Mouse (Mus musculus) C2C12 (cell line): ENCODE data around the gene Ubxn11. TPM values are rescaled to one million over a fixed set of nuclear protein-coding genes. Genes with fewer than 3 reads are reported as not detected.

Experiments used
- H3K27me3 ChIP-seq: one replicate; pipeline ENCODE4 v1.6.1; 2011; ENCODE audit not compliant: control insufficient read depth, insufficient read depth, insufficient read length
- H3K36me3 ChIP-seq: one replicate; pipeline ENCODE4 v1.6.1; 2011; ENCODE audit not compliant: control insufficient read depth, insufficient read depth
- H3K4me3 ChIP-seq: one replicate; pipeline ENCODE4 v1.5.1; 2011; ENCODE audit warnings: mild to moderate bottlenecking, control low read depth; ENCODE audit not compliant: poor library complexity, insufficient read depth, severe bottlenecking
- H3K79me2 ChIP-seq: one replicate; pipeline ENCODE4 v1.6.1; 2011; ENCODE audit not compliant: control insufficient read depth, insufficient read depth
- H3K79me3 ChIP-seq: one replicate; pipeline ENCODE4 v1.6.1; 2011; ENCODE audit warnings: low read depth, control low read depth
- H3ac ChIP-seq: one replicate; pipeline ENCODE3; 2011; ENCODE audit warnings: low read depth; ENCODE audit not compliant: control insufficient read depth, insufficient read length
- CEBPB ChIP-seq: IDR thresholded peaks from one replicate; pipeline ENCODE4 v1.6.1; 2011; ENCODE audit warnings: low read depth, mild to moderate bottlenecking, control low read depth, moderate library complexity
- CTCF ChIP-seq: IDR thresholded peaks from one replicate; pipeline ENCODE4 v1.5.1; 2011; ENCODE audit not compliant: control insufficient read depth, insufficient read depth, insufficient read length
- FOSL1 ChIP-seq: IDR thresholded peaks from one replicate; pipeline ENCODE4 v1.8.0; 2011; ENCODE audit warnings: mild to moderate bottlenecking, low read length; ENCODE audit not compliant: poor library complexity, insufficient read depth, severe bottlenecking
- MAX ChIP-seq: IDR thresholded peaks from one replicate; pipeline ENCODE4 v1.6.1; 2011; ENCODE audit warnings: mild to moderate bottlenecking, control low read depth
- MYOD1 ChIP-seq: IDR thresholded peaks from one replicate; pipeline ENCODE4 v1.6.1; 2011; ENCODE audit warnings: low read depth; ENCODE audit not compliant: control insufficient read depth, insufficient read length
- MYOG ChIP-seq: IDR thresholded peaks from one replicate; pipeline ENCODE4 v1.6.1; 2011; ENCODE audit not compliant: control insufficient read depth, insufficient read length; ENCODE audit errors: extremely low read depth
- USF1 ChIP-seq: IDR thresholded peaks from one replicate; pipeline ENCODE4 v1.6.1; 2011; ENCODE audit warnings: low read depth, mild to moderate bottlenecking, control low read depth, moderate library complexity
- polyA plus RNA-seq: library from polyadenylated mRNA; unstranded; fragments of >200 nt; fragmentation: generic; extraction: Trizol; gene quantifications from one replicate; pipeline ENCODE4 v1.2.1, GENCODE M21; 2012; ENCODE audit warnings: missing spikeins

Ubxn11 gene
- polyA plus RNA-seq, 1 experiment, result 0.80 TPM

- no peaks in the 10 kb centered on the region for H3K36me3 ChIP-seq
- H3K4me3 ChIP-seq, result no peak overlapping the region
- TF ChIP-seq MYOG (no peak), MAX (no peak), MYOD1 (no peak), CTCF (no peak), FOSL1 (no peak), USF1 (no peak), CEBPB (no peak)
- no peaks in the 10 kb centered on the region for H3K79me2 ChIP-seq
- H3ac ChIP-seq, result no peak overlapping the region
- peaks cover 50% of the 10 kb centered on the region for H3K27me3 ChIP-seq
- H3K79me3 ChIP-seq, result no peaks in the 10 kb centered on the region
Observed at GRCm38 (mm10) chr4:134067833-134068544, 34.4 kb upstream of the Ubxn11 start.

GRCm38 (mm10) chr4:134068793-134069580 is 33.4 kb upstream of the Ubxn11 start:
- H3K79me2 ChIP-seq, result no peaks in the 10 kb centered on the region
- no peaks in the 10 kb centered on the region for H3K79me3 ChIP-seq
- no peak for TF ChIP-seq CTCF
- H3K4me3 ChIP-seq, result no peak overlapping the region
- H3K27me3 ChIP-seq, result peaks cover 49% of the 10 kb centered on the region
- no peak overlapping the region for H3ac ChIP-seq
- no peaks in the 10 kb centered on the region for H3K36me3 ChIP-seq

- H3K79me3 ChIP-seq, result no peaks in the 10 kb centered on the region
- H3K36me3 ChIP-seq, result no peaks in the 10 kb centered on the region
- TF ChIP-seq CTCF (peak; percentile 8), FOSL1 (no peak)
- no peaks in the 10 kb centered on the region for H3K79me2 ChIP-seq
- H3K4me3 ChIP-seq, result no peak overlapping the region
- H3ac ChIP-seq, result no peak overlapping the region
- peaks cover 37% of the 10 kb centered on the region for H3K27me3 ChIP-seq
Observed at GRCm38 (mm10) chr4:134078694-134079093, 23.7 kb upstream of the Ubxn11 start.

GRCm38 (mm10) chr4:134080674-134081073 is 21.7 kb upstream of the Ubxn11 start:
- H3K36me3 ChIP-seq, result no peaks in the 10 kb centered on the region
- H3K27me3 ChIP-seq, result peaks cover 20% of the 10 kb centered on the region
- H3K79me3 ChIP-seq, result no peaks in the 10 kb centered on the region
- H3ac ChIP-seq, result no peak overlapping the region
- H3K4me3 ChIP-seq, result no peak overlapping the region
- H3K79me2 ChIP-seq, result no peaks in the 10 kb centered on the region
- no peak for TF ChIP-seq MYOG

GRCm38 (mm10) chr4:134081730-134082386 is 20.5 kb upstream of the Ubxn11 start:
- no peaks in the 10 kb centered on the region for H3K79me3 ChIP-seq
- peaks cover 12% of the 10 kb centered on the region for H3K27me3 ChIP-seq
- no peak overlapping the region for H3ac ChIP-seq
- no peak for TF ChIP-seq CEBPB
- H3K4me3 ChIP-seq, result no peak overlapping the region
- H3K79me2 ChIP-seq, result no peaks in the 10 kb centered on the region
- no peaks in the 10 kb centered on the region for H3K36me3 ChIP-seq

- Histone ChIP-seq H3K79me2 (no peaks in the 10 kb centered on the region), H3ac (no peak overlapping the region), H3K4me3 (no peak overlapping the region), H3K36me3 (no peaks in the 10 kb centered on the region), H3K27me3 (peaks cover 6% of the 10 kb centered on the region), H3K79me3 (no peaks in the 10 kb centered on the region)
- TF ChIP-seq MYOD1, result no peak
- TF ChIP-seq FOSL1, result no peak
- no peak for TF ChIP-seq USF1
- no peak for TF ChIP-seq MYOG
- TF ChIP-seq CEBPB, result no peak
- no peak for TF ChIP-seq CTCF
- TF ChIP-seq MAX, result no peak
Observed at GRCm38 (mm10) chr4:134082460-134082859, 19.9 kb upstream of the Ubxn11 start.
